Mouse (Mus musculus) MEL (cell line): ENCODE results near the gene Napsa. TPM values are rescaled to one million over a fixed set of nuclear protein-coding genes. Genes with fewer than 3 reads are reported as not detected.

Source experiments
- DNase-seq: peaks from one replicate; pipeline ENCODE4 v3.0.0; 2011; ENCODE audit warnings: low read depth, low spot score
- H3K27ac ChIP-seq: 2 replicates; pipeline ENCODE4 v1.5.1; 2012; ENCODE audit warnings: low read depth, mild to moderate bottlenecking, control low read depth, low read length, moderate library complexity; ENCODE audit not compliant: control insufficient read depth
- H3K27me3 ChIP-seq, 2 experiments: fragments of 150-350 bp in 1 of 2; sonication (generic) in 1 of 2; 2 replicates each; pipeline ENCODE4 v1.6.1; 2012; ENCODE audit warnings: low read length in 2 of 2, mild to moderate bottlenecking in 2 of 2, improper control_type of control experiment in 1 of 2, moderate library complexity in 1 of 2; ENCODE audit not compliant: insufficient read depth in 2 of 2, control insufficient read depth in 1 of 2
- H3K36me3 ChIP-seq, 2 experiments: 2 replicates each; pipeline ENCODE4 v1.6.1; 2012 to 2014; ENCODE audit warnings: low read length in 2 of 2, improper control_type of control experiment in 1 of 2, inconsistent platforms in 1 of 2, mild to moderate bottlenecking in 1 of 2; ENCODE audit not compliant: insufficient read depth in 2 of 2, control insufficient read depth in 1 of 2
- H3K4me1 ChIP-seq, 2 experiments: fragments of 150-350 bp in 1 of 2; sonication (generic) in 1 of 2; 2 replicates each; pipeline ENCODE4 v1.6.1; 2012; ENCODE audit warnings: low read length in 2 of 2, improper control_type of control experiment in 1 of 2, mild to moderate bottlenecking in 1 of 2; ENCODE audit not compliant: insufficient read depth in 2 of 2, control insufficient read depth in 1 of 2
- H3K4me3 ChIP-seq, 2 experiments: fragments of 150-350 bp in 1 of 2; sonication (generic) in 1 of 2; 2 replicates each; pipeline ENCODE4 v1.5.1; 2012; ENCODE audit warnings: low read depth in 2 of 2, low read length in 2 of 2, mild to moderate bottlenecking in 2 of 2, moderate library complexity in 2 of 2, control low read depth in 1 of 2, improper control_type of control experiment in 1 of 2; ENCODE audit not compliant: control insufficient read depth in 1 of 2, insufficient read depth in 1 of 2
- H3K79me2 ChIP-seq: 2 replicates; pipeline ENCODE4 v1.6.1; 2012; ENCODE audit warnings: mild to moderate bottlenecking, low read length, moderate library complexity; ENCODE audit not compliant: control insufficient read depth, poor library complexity, insufficient read depth
- H3K9ac ChIP-seq: 2 replicates; pipeline ENCODE4 v1.6.1; 2012; ENCODE audit warnings: low read depth, mild to moderate bottlenecking, control low read depth, low read length, moderate library complexity; ENCODE audit not compliant: control insufficient read depth, poor library complexity, severe bottlenecking
- H3K9me3 ChIP-seq: fragments of 150-350 bp; sonication (generic); replicated peaks from 2 replicates; pipeline ENCODE4 v1.6.1; 2012; ENCODE audit warnings: mild to moderate bottlenecking, low read length, improper control_type of control experiment, moderate library complexity; ENCODE audit not compliant: insufficient read depth
- BHLHE40 ChIP-seq: IDR thresholded peaks from 2 replicates; pipeline ENCODE4 v1.6.1; 2012; ENCODE audit warnings: low read depth, mild to moderate bottlenecking, inconsistent platforms, low read length, improper control_type of control experiment, borderline replicate concordance
- E2F4 ChIP-seq: IDR thresholded peaks from 2 replicates; pipeline ENCODE4 v1.6.1; 2011; ENCODE audit warnings: low read depth, low read length, improper control_type of control experiment, borderline replicate concordance
- GABPA ChIP-seq: IDR thresholded peaks from 2 replicates; pipeline ENCODE4 v1.6.1; 2012; ENCODE audit warnings: low read depth, mild to moderate bottlenecking, inconsistent platforms, low read length, improper control_type of control experiment, moderate library complexity
- GATA1 ChIP-seq: IDR thresholded peaks from 2 replicates; pipeline ENCODE4 v1.6.1; 2011; ENCODE audit warnings: low read depth, low read length, improper control_type of control experiment
- HCFC1 ChIP-seq: IDR thresholded peaks from 2 replicates; pipeline ENCODE4 v1.6.1; 2012; ENCODE audit warnings: low read depth, mild to moderate bottlenecking, inconsistent platforms, low read length, improper control_type of control experiment, moderate library complexity
- JUND ChIP-seq: IDR thresholded peaks from 2 replicates; pipeline ENCODE4 v1.6.1; 2011; ENCODE audit warnings: low read depth, mild to moderate bottlenecking, improper control_type of control experiment, low read length
- KAT2A ChIP-seq: conservative IDR thresholded peaks from 2 replicates; pipeline ENCODE4 v1.6.1; 2012; ENCODE audit warnings: low read depth, low read length, improper control_type of control experiment, inconsistent platforms
- MAFK ChIP-seq: IDR thresholded peaks from 2 replicates; pipeline ENCODE4 v1.6.1; 2011; ENCODE audit warnings: low read depth, mild to moderate bottlenecking, low read length, improper control_type of control experiment, borderline replicate concordance
- MAZ ChIP-seq: IDR thresholded peaks from 2 replicates; pipeline ENCODE4 v1.6.1; 2012; ENCODE audit warnings: low read depth, mild to moderate bottlenecking, inconsistent platforms, low read length, improper control_type of control experiment
- MEF2A ChIP-seq: IDR thresholded peaks from 2 replicates; pipeline ENCODE4 v1.6.1; 2014; ENCODE audit warnings: low read depth, mild to moderate bottlenecking, inconsistent platforms, low read length, improper control_type of control experiment; ENCODE audit not compliant: poor library complexity, insufficient replicate concordance, severe bottlenecking; ENCODE audit errors: extremely low read depth
- MXI1 ChIP-seq: IDR thresholded peaks from 2 replicates; pipeline ENCODE4 v1.6.1; 2011; ENCODE audit warnings: mild to moderate bottlenecking, low read depth, low read length, improper control_type of control experiment
- MYC ChIP-seq: IDR thresholded peaks from 2 replicates; pipeline ENCODE4 v1.6.1; 2011; ENCODE audit warnings: low read depth, mild to moderate bottlenecking, low read length, improper control_type of control experiment, moderate library complexity
- POLR2A ChIP-seq, 2 experiments: IDR thresholded peaks; 2 replicates each; pipeline ENCODE4 v1.6.1; 2011 to 2012; ENCODE audit warnings: low read length in 2 of 2, mild to moderate bottlenecking in 2 of 2, control low read depth in 1 of 2, improper control_type of control experiment in 1 of 2, low read depth in 1 of 2, moderate library complexity in 1 of 2; ENCODE audit not compliant: control insufficient read depth in 1 of 2, insufficient read depth in 1 of 2, poor library complexity in 1 of 2
- POLR2AphosphoS5 ChIP-seq: IDR thresholded peaks from 2 replicates; pipeline ENCODE4 v1.6.1; 2012; ENCODE audit warnings: low read depth, borderline replicate concordance, mild to moderate bottlenecking, inconsistent platforms, low read length, moderate library complexity, mixed read lengths
- RCOR1 ChIP-seq: IDR thresholded peaks from 2 replicates; pipeline ENCODE4 v1.6.1; 2012; ENCODE audit warnings: low read depth, mild to moderate bottlenecking, inconsistent platforms, low read length, improper control_type of control experiment
- SIN3A ChIP-seq: IDR thresholded peaks from 2 replicates; pipeline ENCODE4 v1.6.1; 2012; ENCODE audit warnings: low read length, improper control_type of control experiment, inconsistent platforms
- SMC3 ChIP-seq: IDR thresholded peaks from 2 replicates; pipeline ENCODE4 v1.6.1; 2011; ENCODE audit warnings: low read depth, low read length, improper control_type of control experiment
- TBP ChIP-seq: IDR thresholded peaks from 2 replicates; pipeline ENCODE4 v1.8.0; 2011; ENCODE audit warnings: low read depth, low read length, improper control_type of control experiment
- TCF12 ChIP-seq: IDR thresholded peaks from 2 replicates; pipeline ENCODE4 v1.6.1; 2014; ENCODE audit warnings: low read depth, mild to moderate bottlenecking, inconsistent platforms, low read length, improper control_type of control experiment, moderate library complexity
- UBTF ChIP-seq: IDR thresholded peaks from 2 replicates; pipeline ENCODE4 v1.6.1; 2012; ENCODE audit warnings: low read depth, mild to moderate bottlenecking, inconsistent platforms, low read length, improper control_type of control experiment, moderate library complexity, borderline replicate concordance; ENCODE audit not compliant: insufficient read depth
- USF1 ChIP-seq: IDR thresholded peaks from 2 replicates; pipeline ENCODE4 v1.6.1; 2014; ENCODE audit warnings: low read depth, mild to moderate bottlenecking, inconsistent platforms, low read length, improper control_type of control experiment, moderate library complexity
- USF2 ChIP-seq, 2 experiments: IDR thresholded peaks; 2 replicates each; pipeline ENCODE4 v1.6.1; 2011 to 2012; ENCODE audit warnings: improper control_type of control experiment in 2 of 2, low read length in 2 of 2, borderline replicate concordance in 1 of 2, inconsistent platforms in 1 of 2, low read depth in 1 of 2, mild to moderate bottlenecking in 1 of 2; ENCODE audit not compliant: insufficient read depth in 1 of 2
- ZKSCAN1 ChIP-seq: IDR thresholded peaks from 2 replicates; pipeline ENCODE4 v1.6.1; 2012; ENCODE audit warnings: low read depth, mild to moderate bottlenecking, inconsistent platforms, low read length, improper control_type of control experiment, moderate library complexity
- ZMIZ1 ChIP-seq: IDR thresholded peaks from 2 replicates; pipeline ENCODE4 v1.6.1; 2012; ENCODE audit warnings: low read depth, mild to moderate bottlenecking, inconsistent platforms, low read length, improper control_type of control experiment, moderate library complexity
- polyA plus RNA-seq, 2 experiments: library from polyadenylated mRNA; stranded (reverse) in 1 of 2; unstranded in 1 of 2; fragments of >175 nt in 1 of 2; fragments of >200 nt in 1 of 2; gene quantifications; 2 replicates each; pipeline versions ENCODE4 v1.2.1 to v1.2.4; 2012; ENCODE audit warnings: low replicate concordance in 2 of 2, low read depth in 1 of 2; ENCODE audit not compliant: insufficient read length in 2 of 2, insufficient read depth in 1 of 2, missing spikeins in 1 of 2
- total RNA-seq: library from RNA; depleted of rRNA; stranded (reverse); fragments of 300-350 nt; gene quantifications from 2 replicates; pipeline ENCODE4 v1.2.3, GENCODE M21; 2012

The Napsa gene
- total and polyA plus RNA-seq, 3 experiments = 0.33 TPM; not detected in 2

- no peak for TF ChIP-seq RCOR1
- TF ChIP-seq JUND = no peak
- TF ChIP-seq KAT2A = no peak
- no peak for TF ChIP-seq SIN3A
- TF ChIP-seq MAFK = no peak
- no peak for TF ChIP-seq GABPA
- no peak for TF ChIP-seq USF1
- TF ChIP-seq BHLHE40 = no peak
- no peak for TF ChIP-seq POLR2AphosphoS5
- TF ChIP-seq GATA1 = no peak
- no peak for TF ChIP-seq MYC
- no peak for TF ChIP-seq E2F4
- TF ChIP-seq ZMIZ1 = no peak
- no peak for TF ChIP-seq ZKSCAN1
- no peak for TF ChIP-seq POLR2A (IDR thresholded peaks at IDR 0.05; ENCODE audit: control insufficient read depth in 1 of 2, insufficient read depth in 1 of 2, low read depth in 1 of 2, low read length in 2 of 2, poor library complexity in 1 of 2)
- TF ChIP-seq MAZ = no peak
- Histone ChIP-seq H3K4me1 (no peaks in the 10 kb centered on the region), H3K4me3 (no peak overlapping the region), H3K79me2 (no peaks in the 10 kb centered on the region), H3K27me3 (no peaks in the 10 kb centered on the region), H3K9me3 (no peaks in the 10 kb centered on the region), H3K36me3 (no peaks in the 10 kb centered on the region), H3K27ac (no peak overlapping the region), H3K9ac (no peak overlapping the region)
- no peak for DNase-seq
Measured at GRCm38 (mm10) chr7:44535657-44536589, 36.3 kb upstream of the Napsa start.

- TF ChIP-seq POLR2AphosphoS5 (no peak), UBTF (no peak), E2F4 (no peak), MYC (no peak), ZMIZ1 (no peak), HCFC1 (no peak), GABPA (no peak), MXI1 (no peak), TBP (no peak), SMC3 (no peak), BHLHE40 (no peak), MEF2A (no peak), TCF12 (no peak), USF2 (IDR thresholded peaks at IDR 0.05; ENCODE audit: borderline replicate concordance in 1 of 2, insufficient read depth in 1 of 2, low read depth in 1 of 2, low read length in 2 of 2) (no peak)
- no peaks in the 10 kb centered on the region for H3K9me3 ChIP-seq
- H3K27ac ChIP-seq = no peak overlapping the region
- no peaks in the 10 kb centered on the region for H3K4me1 ChIP-seq
- no peaks in the 10 kb centered on the region for H3K36me3 ChIP-seq
- DNase-seq = no peak
- H3K4me3 ChIP-seq = no peak overlapping the region
- no peaks in the 10 kb centered on the region for H3K79me2 ChIP-seq
- no peaks in the 10 kb centered on the region for H3K27me3 ChIP-seq
- H3K9ac ChIP-seq = no peak overlapping the region
Measured at GRCm38 (mm10) chr7:44536590-44536968, 35.6 kb upstream of the Napsa start.
